Mouse (Mus musculus) forebrain, embryonic 13.5 days (tissue): Measurements from ENCODE around the gene 4931423N10Rik. TPM values are rescaled to one million over a fixed set of nuclear protein-coding genes. Genes with fewer than 3 reads are reported as not detected.
"Not testable (repeated sequence)": the region's sequence is repeated elsewhere in the genome, so short reads cannot be mapped to it uniquely, and the experiment has no call there.

ENCODE experiments used
- ATAC-seq: fragments of 200-750 bp; cut with Nextera tagmentation; 2 replicates; pipeline ENCODE4 v1.8.0; 2017
- H3K27ac ChIP-seq: fragments of 300-500 bp; sonication (generic); 2 replicates; pipeline ENCODE4 v1.5.1; 2015; ENCODE audit warnings: inconsistent platforms, mild to moderate bottlenecking, moderate library complexity
- H3K27me3 ChIP-seq: fragments of 300-500 bp; sonication (generic); 2 replicates; pipeline ENCODE4 v1.6.1; 2015; ENCODE audit warnings: mild to moderate bottlenecking, inconsistent platforms
- H3K36me3 ChIP-seq: fragments of 300-500 bp; sonication (generic); 2 replicates; pipeline ENCODE4 v1.6.1; 2015; ENCODE audit warnings: mild to moderate bottlenecking, inconsistent platforms; ENCODE audit not compliant: poor library complexity, severe bottlenecking
- H3K4me1 ChIP-seq: fragments of 300-500 bp; sonication (generic); 2 replicates; pipeline ENCODE4 v1.6.1; 2015; ENCODE audit warnings: inconsistent platforms
- H3K4me2 ChIP-seq: fragments of 300-500 bp; sonication (generic); 2 replicates; pipeline ENCODE4 v1.6.1; 2015; ENCODE audit warnings: inconsistent platforms, mild to moderate bottlenecking, moderate library complexity
- H3K4me3 ChIP-seq: fragments of 300-500 bp; sonication (generic); 2 replicates; pipeline ENCODE4 v1.5.1; 2015; ENCODE audit warnings: mild to moderate bottlenecking, inconsistent platforms
- H3K9ac ChIP-seq: fragments of 300-500 bp; sonication (generic); 2 replicates; pipeline ENCODE4 v1.6.1; 2015; ENCODE audit warnings: mild to moderate bottlenecking, inconsistent platforms
- H3K9me3 ChIP-seq: fragments of 300-500 bp; sonication (generic); replicated peaks from 2 replicates; pipeline ENCODE4 v1.6.1; 2016; ENCODE audit warnings: inconsistent platforms
- WGBS: fragments of 180-500 bp; shearing (Covaris S2); methylation state at CpG from one replicate; pipeline ENCODE4 v1.1.7; 2015; 5-methylcytosine and 5-hydroxymethylcytosine counted together
- polyA plus RNA-seq: library from polyadenylated mRNA; unstranded; fragments of >200 nt; fragmentation: Nextera tagmentation; extraction: Ambion mirVana; gene quantifications from 2 replicates; pipeline ENCODE4 v1.2.1, GENCODE M21; 2015

4931423N10Rik gene
- polyA plus RNA-seq, result not detected in 2 replicates

- H3K27ac ChIP-seq, result no peak within 1 kb of the TSS
- no peaks in the 10 kb centered on the region for H3K9me3 ChIP-seq
- H3K36me3 ChIP-seq, result no peaks in the 10 kb centered on the region
- H3K27me3 ChIP-seq, result no peaks in the 10 kb centered on the region
- no peak within 1 kb of the TSS for H3K4me3 ChIP-seq
- H3K4me1 ChIP-seq, result no peaks in the 10 kb centered on the region
- ATAC-seq, result no peak
- no peak within 1 kb of the TSS for H3K4me2 ChIP-seq
- WGBS, result 83% methylated on average over 15 of the region's 15 CpGs
- no peak within 1 kb of the TSS for H3K9ac ChIP-seq
Observed at GRCm38 (mm10) chr2:23207070-23207526, at the start of gene 4931423N10Rik. Gene 4931423N10Rik, plus strand, starts transcription at chr2:23207476.

- no peak for ATAC-seq
- no peaks in the 10 kb centered on the region for H3K27me3 ChIP-seq
- H3K27ac ChIP-seq, result no peak overlapping the region
- WGBS, result 89% methylated on average over 3 of the region's 3 CpGs
- H3K36me3 ChIP-seq, result peaks cover 73% of the 10 kb centered on the region
- H3K4me2 ChIP-seq, result no peak overlapping the region
- H3K9ac ChIP-seq, result no peak overlapping the region
- no peak overlapping the region for H3K4me3 ChIP-seq
- H3K4me1 ChIP-seq, result no peaks in the 10 kb centered on the region
- H3K9me3 ChIP-seq, result no peaks in the 10 kb centered on the region
Observed at GRCm38 (mm10) chr2:23172305-23172704, 35.0 kb upstream of the 4931423N10Rik start.

GRCm38 (mm10) chr2:23194366-23194765, 12.9 kb upstream of the 4931423N10Rik start:
- H3K36me3 ChIP-seq, result peaks cover 65% of the 10 kb centered on the region
- WGBS, result 85% methylated on average over 1 of the region's 1 CpGs
- no peaks in the 10 kb centered on the region for H3K4me1 ChIP-seq
- no peak overlapping the region for H3K4me2 ChIP-seq
- no peaks in the 10 kb centered on the region for H3K9me3 ChIP-seq
- no peaks in the 10 kb centered on the region for H3K27me3 ChIP-seq
- no peak overlapping the region for H3K4me3 ChIP-seq
- no peak for ATAC-seq
- no peak overlapping the region for H3K9ac ChIP-seq
- no peak overlapping the region for H3K27ac ChIP-seq

GRCm38 (mm10) chr2:23201034-23201433, 6.2 kb upstream of the 4931423N10Rik start:
- Histone ChIP-seq H3K4me1 (no peaks in the 10 kb centered on the region), H3K4me2 (no peak overlapping the region), H3K36me3 (peaks cover 26% of the 10 kb centered on the region), H3K27ac (no peak overlapping the region), H3K9ac (no peak overlapping the region), H3K9me3 (no peaks in the 10 kb centered on the region), H3K4me3 (no peak overlapping the region), H3K27me3 (no peaks in the 10 kb centered on the region)
- ATAC-seq, result no peak
- 94% methylated on average over 1 of the region's 1 CpGs for WGBS

- Histone ChIP-seq H3K4me1 (no peaks in the 10 kb centered on the region), H3K9me3 (no peaks in the 10 kb centered on the region), H3K36me3 (peaks cover 20% of the 10 kb centered on the region), H3K4me2 (no peak overlapping the region), H3K9ac (no peak overlapping the region), H3K27me3 (no peaks in the 10 kb centered on the region), H3K27ac (no peak overlapping the region), H3K4me3 (no peak overlapping the region)
- 64% methylated on average over 15 of the region's 15 CpGs for WGBS
- ATAC-seq, result 0 out of 2 replicates have a peak, but pooled peaks have one; percentile 41
Observed at GRCm38 (mm10) chr2:23202900-23203670, 4.2 kb upstream of the 4931423N10Rik start.

- no peak overlapping the region for H3K9ac ChIP-seq
- no peaks in the 10 kb centered on the region for H3K27me3 ChIP-seq
- no peak overlapping the region for H3K4me3 ChIP-seq
- no peaks in the 10 kb centered on the region for H3K9me3 ChIP-seq
- no peaks in the 10 kb centered on the region for H3K4me1 ChIP-seq
- no peak for ATAC-seq
- 84% methylated on average over 5 of the region's 5 CpGs for WGBS
- H3K4me2 ChIP-seq, result no peak overlapping the region
- no peak overlapping the region for H3K27ac ChIP-seq
- H3K36me3 ChIP-seq, result no peaks in the 10 kb centered on the region
Observed at GRCm38 (mm10) chr2:23213661-23214060, 6.4 kb downstream of the 4931423N10Rik start.

GRCm38 (mm10) chr2:23225199-23225598, 17.9 kb downstream of the 4931423N10Rik start:
- Histone ChIP-seq H3K4me1 (no peaks in the 10 kb centered on the region), H3K4me3 (no peak overlapping the region), H3K36me3 (no peaks in the 10 kb centered on the region), H3K9me3 (no peaks in the 10 kb centered on the region), H3K9ac (no peak overlapping the region), H3K4me2 (no peak overlapping the region), H3K27me3 (no peaks in the 10 kb centered on the region), H3K27ac (no peak overlapping the region)
- 62% methylated on average over 7 of the region's 7 CpGs for WGBS
- no peak for ATAC-seq

- Histone ChIP-seq H3K36me3 (no peaks in the 10 kb centered on the region), H3K4me3 (no peak overlapping the region), H3K27me3 (no peaks in the 10 kb centered on the region), H3K4me1 (no peaks in the 10 kb centered on the region), H3K9me3 (no peaks in the 10 kb centered on the region), H3K9ac (no peak overlapping the region), H3K27ac (no peak overlapping the region), H3K4me2 (no peak overlapping the region)
- no peak for ATAC-seq
- WGBS, result 52% methylated on average over 2 of the region's 2 CpGs
Observed at GRCm38 (mm10) chr2:23228463-23228862, 21.2 kb downstream of the 4931423N10Rik start.

- peak overlapping the region; percentile 60 for H3K9ac ChIP-seq
- H3K27me3 ChIP-seq, result no peaks in the 10 kb centered on the region
- H3K4me3 ChIP-seq, result peak overlapping the region; percentile 46
- H3K9me3 ChIP-seq, result no peaks in the 10 kb centered on the region
- WGBS, result under 1% methylated on average over 30 of the region's 50 CpGs
- H3K4me2 ChIP-seq, result peak overlapping the region; percentile 68
- H3K4me1 ChIP-seq, result no peaks in the 10 kb centered on the region
- no peaks in the 10 kb centered on the region for H3K36me3 ChIP-seq
- peak; percentile 82 for ATAC-seq
- no peak overlapping the region for H3K27ac ChIP-seq
Observed at GRCm38 (mm10) chr2:23234065-23234773, 26.9 kb downstream of the 4931423N10Rik start.

- H3K27ac ChIP-seq, H3K4me1 ChIP-seq, ATAC-seq, H3K36me3 ChIP-seq, H3K9ac ChIP-seq, H3K4me3 ChIP-seq, H3K9me3 ChIP-seq, H3K4me2 ChIP-seq, H3K27me3 ChIP-seq: not testable (repeated sequence)
- 61% methylated on average over 19 of the region's 19 CpGs for WGBS
Observed at GRCm38 (mm10) chr2:23290991-23291390, 83.7 kb downstream of the 4931423N10Rik start.

- Histone ChIP-seq H3K27me3 (no peaks in the 10 kb centered on the region), H3K9me3 (no peaks in the 10 kb centered on the region), H3K36me3 (no peaks in the 10 kb centered on the region), H3K4me2 (no peak overlapping the region), H3K4me3 (no peak overlapping the region), H3K4me1 (no peaks in the 10 kb centered on the region), H3K9ac (no peak overlapping the region), H3K27ac (no peak overlapping the region)
- WGBS, result 7% methylated on average over 1 of the region's 1 CpGs
- ATAC-seq, result peak; percentile 53; the same call in 1 of the 2 replicates
Observed at GRCm38 (mm10) chr2:23314869-23315268, 107.6 kb downstream of the 4931423N10Rik start.
